Comparison of ENCODE assay signal across 29 mouse cellular contexts in genomic region chrX:12686071-12686470, GRCm38 (mm10).
"Had no signal": no experiment of that assay in that cellular context is flagged by ENCODE, and none has a peak within 500 bp of the region (broad histone marks: within the 10 kb centered on the region; RNA-seq: fewer than 3 reads in every experiment).

No protein-coding gene starts in this region.

- H3K4me1 ChIP-seq: heart, embryonic 10.5 days; heart, embryonic 12.5 days; heart, embryonic 13.5 days; heart, embryonic 15.5 days; hindbrain, embryonic 10.5 days; hindbrain, embryonic 12.5 days; hindbrain, embryonic 13.5 days; hindbrain, embryonic 15.5 days; intestine, embryonic 15.5 days; kidney, embryonic 15.5 days had no signal

- H3K4me3 ChIP-seq: heart, embryonic 10.5 days; heart, embryonic 12.5 days; heart, embryonic 13.5 days; heart, embryonic 15.5 days; hindbrain, embryonic 10.5 days; hindbrain, embryonic 12.5 days; hindbrain, embryonic 13.5 days; hindbrain, embryonic 15.5 days; intestine, embryonic 15.5 days; kidney, embryonic 15.5 days; layer of hippocampus, adult 2 months had no signal

- H3K9ac ChIP-seq: heart, embryonic 12.5 days; heart, embryonic 13.5 days; heart, embryonic 15.5 days; hindbrain, embryonic 12.5 days; hindbrain, embryonic 13.5 days; hindbrain, embryonic 14.5 days; hindbrain, embryonic 15.5 days; intestine, embryonic 15.5 days; kidney, embryonic 15.5 days had no signal

- DNase-seq: heart, postnatal 14 days; heart, postnatal 36 days; heart, postnatal 4 days; kidney, adult 11 months; kidney, adult 18-20 months; kidney, adult 2 months; kidney, adult 8-10 months; kidney, adult 9 months; kidney, postnatal 10 days; kidney, postnatal 14 days; kidney, postnatal 25 days; kidney, postnatal 36 days; kidney, postnatal 4 days; layer of hippocampus, adult 9-11 months; layer of hippocampus, postnatal 36 days had no signal

- H3K27ac ChIP-seq: heart, embryonic 10.5 days; heart, embryonic 13.5 days; heart, embryonic 15.5 days; hindbrain, embryonic 10.5 days; hindbrain, embryonic 12.5 days; hindbrain, embryonic 13.5 days; hindbrain, embryonic 14.5 days; hindbrain, embryonic 15.5 days; hindbrain, postnatal 0 days; intestine, embryonic 15.5 days; kidney, embryonic 15.5 days; kidney, postnatal 0 days; layer of hippocampus, adult 2 months had no signal

- H3K36me3 ChIP-seq: intestine, embryonic 15.5 days had no signal

- H3K27me3 ChIP-seq: heart, embryonic 12.5 days; heart, embryonic 13.5 days; heart, embryonic 15.5 days; hindbrain, embryonic 12.5 days; hindbrain, embryonic 13.5 days; hindbrain, embryonic 15.5 days; intestine, embryonic 15.5 days had no signal
